Mouse (Mus musculus) neural tube, embryonic 12.5 days (tissue): ENCODE data around the gene Snx29. TPM values are rescaled to one million over a fixed set of nuclear protein-coding genes. Genes with fewer than 3 reads are reported as not detected.
A peak's percentile ranks its signal among the peaks of the same experiment; 100 is the strongest.

ENCODE experiments used
- ATAC-seq: fragments of 200-750 bp; cut with Nextera tagmentation; 2 replicates; pipeline ENCODE4 v1.8.0; 2017; ENCODE audit warnings: low read depth, mild to moderate bottlenecking, moderate TSS enrichment, moderate library complexity; ENCODE audit not compliant: low FRiP score
- H3K27ac ChIP-seq: fragments of 300-500 bp; sonication (generic); 2 replicates; pipeline ENCODE4 v1.5.1; 2016
- H3K27me3 ChIP-seq: fragments of 300-500 bp; sonication (generic); replicated peaks from 2 replicates; pipeline ENCODE4 v1.6.1; 2016; ENCODE audit warnings: mild to moderate bottlenecking
- H3K36me3 ChIP-seq: fragments of 300-500 bp; sonication (generic); 2 replicates; pipeline ENCODE4 v1.6.1; 2016; ENCODE audit warnings: mild to moderate bottlenecking
- H3K4me1 ChIP-seq: fragments of 300-500 bp; sonication (generic); 2 replicates; pipeline ENCODE4 v1.6.1; 2016
- H3K4me2 ChIP-seq: fragments of 300-500 bp; sonication (generic); replicated peaks from 2 replicates; pipeline ENCODE4 v1.6.1; 2016; ENCODE audit warnings: mild to moderate bottlenecking
- H3K4me3 ChIP-seq: fragments of 300-500 bp; sonication (generic); 2 replicates; pipeline ENCODE4 v1.5.1; 2016
- H3K9ac ChIP-seq: fragments of 300-500 bp; sonication (generic); 2 replicates; pipeline ENCODE4 v1.6.1; 2016; ENCODE audit warnings: mild to moderate bottlenecking
- H3K9me3 ChIP-seq: fragments of 300-500 bp; sonication (generic); 2 replicates; pipeline ENCODE4 v1.6.1; 2016; ENCODE audit warnings: mild to moderate bottlenecking
- WGBS: fragments of 180-500 bp; shearing (Covaris S2); methylation state at CpG from one replicate; pipeline ENCODE4 v1.1.7; 2016; 5-methylcytosine and 5-hydroxymethylcytosine counted together
- polyA plus RNA-seq: library from polyadenylated mRNA; unstranded; fragments of >200 nt; fragmentation: Nextera tagmentation; extraction: Ambion mirVana; gene quantifications from 2 replicates; pipeline ENCODE4 v1.2.1, GENCODE M21; 2016

The Snx29 gene
- polyA plus RNA-seq, 1 experiment from 2014 or later: 18.1 TPM

DNA sequence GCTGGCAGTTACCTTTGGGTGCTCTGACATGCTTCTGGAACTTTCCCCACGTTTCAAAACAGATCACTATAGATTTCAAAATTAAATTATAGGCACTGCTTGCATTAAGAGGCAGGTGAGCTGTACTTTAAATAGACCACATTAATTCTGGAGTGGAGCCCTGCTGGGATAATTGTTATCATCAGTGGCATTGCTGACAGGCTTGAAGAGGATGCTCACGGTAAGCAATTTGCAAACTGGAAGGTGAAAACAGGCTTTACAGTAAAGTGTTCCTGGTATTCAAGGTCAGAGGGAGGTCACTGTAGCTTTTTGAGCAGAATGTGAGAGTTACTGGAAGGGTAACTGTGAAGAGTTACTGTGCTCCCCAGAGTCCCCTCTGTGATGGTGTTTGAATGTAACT is 66.6 kb downstream of the Snx29 start:
- Histone ChIP-seq H3K9me3 (no peaks in the 10 kb centered on the region), H3K36me3 (no peaks in the 10 kb centered on the region), H3K27me3 (no peaks in the 10 kb centered on the region), H3K9ac (no peak overlapping the region), H3K4me3 (no peak overlapping the region), H3K27ac (no peak overlapping the region), H3K4me2 (no peak overlapping the region), H3K4me1 (no peaks in the 10 kb centered on the region)
- WGBS: 41% methylated on average over 2 of the region's 2 CpGs
- ATAC-seq: no peak

DNA sequence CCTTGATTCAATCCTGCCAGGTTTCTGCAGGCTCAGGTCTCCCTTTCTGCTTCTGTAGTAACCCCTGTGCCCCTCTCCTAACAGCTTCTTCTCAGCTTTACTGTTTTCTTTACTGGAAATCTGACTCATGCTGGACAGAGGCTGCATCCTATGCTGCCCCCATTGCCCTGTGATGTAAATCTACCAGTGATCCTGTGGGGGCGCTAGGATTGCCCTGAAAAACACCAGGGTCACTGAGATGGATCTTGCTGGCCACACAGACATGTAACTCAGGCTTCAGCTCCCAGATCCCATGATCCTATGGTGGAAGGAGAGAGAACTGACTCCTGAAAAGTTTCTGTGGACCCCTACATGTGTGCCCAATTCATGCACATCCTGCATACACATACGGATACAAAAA is 73.9 kb downstream of the Snx29 start:
- Histone ChIP-seq H3K27me3 (no peaks in the 10 kb centered on the region), H3K4me2 (no peak overlapping the region), H3K9me3 (no peaks in the 10 kb centered on the region), H3K27ac (no peak overlapping the region), H3K4me3 (no peak overlapping the region), H3K36me3 (peaks cover 4% of the 10 kb centered on the region; the same call in 1 of the 2 replicates), H3K9ac (no peak overlapping the region), H3K4me1 (no peaks in the 10 kb centered on the region)
- 61% methylated on average over 2 of the region's 2 CpGs for WGBS
- no peak for ATAC-seq

DNA sequence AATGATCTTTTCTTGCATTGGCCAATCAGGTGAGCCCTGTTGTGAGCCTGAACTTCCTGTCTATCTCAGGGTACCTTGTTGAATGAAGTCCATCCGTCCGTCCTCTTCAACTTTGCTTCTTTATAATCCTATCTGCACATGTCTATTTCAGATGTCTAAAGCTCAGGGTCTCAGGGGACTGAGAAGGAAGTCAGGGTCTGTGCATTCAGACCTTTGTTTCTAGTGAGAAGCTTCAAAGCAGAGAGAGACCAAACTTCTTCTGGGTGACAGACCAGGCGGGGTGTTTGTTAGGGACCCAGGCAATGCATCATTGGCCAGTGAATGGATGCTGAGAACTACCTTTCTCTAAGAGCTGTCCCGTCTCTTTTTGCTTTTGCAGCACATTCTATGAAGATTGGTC is 76.7 kb downstream of the Snx29 start:
- Histone ChIP-seq H3K4me3 (no peak overlapping the region), H3K4me2 (no peak overlapping the region), H3K4me1 (no peaks in the 10 kb centered on the region), H3K9ac (no peak overlapping the region), H3K36me3 (peaks cover 13% of the 10 kb centered on the region), H3K27ac (no peak overlapping the region), H3K9me3 (no peaks in the 10 kb centered on the region), H3K27me3 (no peaks in the 10 kb centered on the region)
- ATAC-seq: no peak
- WGBS: 88% methylated on average over 4 of the region's 4 CpGs

DNA sequence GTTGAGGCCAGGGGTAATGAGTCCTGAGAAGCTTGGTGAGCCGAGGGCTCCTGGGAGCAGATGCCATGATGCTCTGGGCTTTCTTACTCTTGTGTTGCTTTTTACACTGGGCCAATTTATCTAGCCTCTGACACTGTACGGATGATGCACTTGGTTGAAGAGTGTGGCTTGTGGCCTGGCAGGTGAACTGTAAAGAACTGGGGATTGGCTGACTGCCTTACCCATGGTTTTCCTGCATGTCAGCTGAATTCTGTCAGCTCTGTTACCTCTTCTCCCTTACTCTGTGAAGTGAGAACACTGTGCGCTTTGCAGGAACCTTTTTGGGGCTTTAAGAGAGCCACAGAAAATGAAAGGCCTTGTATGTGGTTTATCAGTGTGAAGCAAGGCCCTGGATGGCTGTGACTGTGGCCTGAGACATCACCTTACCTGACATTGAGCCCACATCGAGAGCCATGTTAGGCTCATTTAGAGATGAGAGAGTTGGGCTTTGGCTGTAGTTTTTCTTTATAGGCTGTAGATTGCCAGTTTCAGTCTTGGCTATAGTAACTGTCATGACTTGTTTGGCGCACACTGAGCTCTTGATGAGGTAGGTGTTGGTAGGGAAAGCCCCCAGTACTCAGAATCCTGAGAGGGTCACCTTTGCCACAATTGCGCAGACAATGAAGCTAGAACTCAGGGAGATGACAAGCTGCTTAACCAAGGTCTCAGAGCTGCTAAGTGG is 77.3 kb downstream of the Snx29 start:
- Histone ChIP-seq H3K9me3 (no peaks in the 10 kb centered on the region), H3K36me3 (peaks cover 13% of the 10 kb centered on the region), H3K9ac (no peak overlapping the region), H3K4me1 (no peaks in the 10 kb centered on the region), H3K4me2 (no peak overlapping the region), H3K27ac (no peak overlapping the region), H3K27me3 (no peaks in the 10 kb centered on the region), H3K4me3 (no peak overlapping the region)
- no peak for ATAC-seq
- 92% methylated on average over 6 of the region's 6 CpGs for WGBS

DNA sequence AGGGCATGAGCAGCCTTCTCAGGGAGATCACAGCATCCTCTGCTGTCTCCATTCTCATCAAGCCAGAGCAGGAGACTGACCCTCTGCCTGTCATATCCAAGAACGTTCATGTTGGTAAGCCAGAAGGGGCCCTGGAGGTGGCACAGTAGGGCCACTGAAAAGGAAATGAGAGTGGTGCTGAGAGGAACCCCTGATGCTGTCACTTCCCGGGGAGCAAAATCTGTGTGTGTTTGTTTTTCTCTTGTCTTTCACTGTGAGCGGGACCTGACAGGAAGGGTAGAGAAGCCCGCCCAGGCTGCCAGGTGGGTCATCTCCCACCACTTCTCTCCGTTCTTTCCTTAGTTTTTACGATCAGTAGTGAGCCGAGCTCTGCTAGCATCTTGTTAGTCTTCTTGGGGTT is 78.2 kb downstream of the Snx29 start:
- Histone ChIP-seq H3K9ac (no peak overlapping the region), H3K4me3 (no peak overlapping the region), H3K9me3 (no peaks in the 10 kb centered on the region), H3K4me1 (no peaks in the 10 kb centered on the region), H3K36me3 (peaks cover 13% of the 10 kb centered on the region), H3K4me2 (no peak overlapping the region), H3K27ac (no peak overlapping the region), H3K27me3 (no peaks in the 10 kb centered on the region)
- 67% methylated on average over 7 of the region's 7 CpGs for WGBS
- no peak for ATAC-seq

DNA sequence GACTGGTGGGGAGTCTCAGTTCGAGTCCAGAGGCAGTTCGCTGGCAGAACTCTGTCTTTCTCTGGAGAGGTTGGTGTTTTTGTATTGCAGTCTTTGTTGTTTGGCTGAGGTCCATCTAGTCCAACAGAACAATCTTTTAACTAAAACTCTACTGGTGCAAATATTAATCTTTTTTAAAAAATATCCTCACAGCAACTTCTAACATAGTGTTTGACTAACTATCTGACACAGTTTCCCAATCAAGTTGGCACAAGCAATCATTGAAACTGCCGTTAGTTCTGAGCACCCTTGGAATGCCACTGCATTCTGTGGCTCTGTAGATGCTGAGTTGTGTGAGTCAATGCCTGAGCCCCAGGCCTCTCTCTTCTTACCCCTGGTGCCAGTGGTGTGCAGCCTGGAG is 82.5 kb downstream of the Snx29 start:
- Histone ChIP-seq H3K4me1 (no peaks in the 10 kb centered on the region), H3K4me3 (no peak overlapping the region), H3K27ac (no peak overlapping the region), H3K9ac (no peak overlapping the region), H3K4me2 (no peak overlapping the region), H3K9me3 (no peaks in the 10 kb centered on the region), H3K27me3 (no peaks in the 10 kb centered on the region), H3K36me3 (peaks cover 13% of the 10 kb centered on the region)
- 91% methylated on average over 3 of the region's 3 CpGs for WGBS
- ATAC-seq: no peak

DNA sequence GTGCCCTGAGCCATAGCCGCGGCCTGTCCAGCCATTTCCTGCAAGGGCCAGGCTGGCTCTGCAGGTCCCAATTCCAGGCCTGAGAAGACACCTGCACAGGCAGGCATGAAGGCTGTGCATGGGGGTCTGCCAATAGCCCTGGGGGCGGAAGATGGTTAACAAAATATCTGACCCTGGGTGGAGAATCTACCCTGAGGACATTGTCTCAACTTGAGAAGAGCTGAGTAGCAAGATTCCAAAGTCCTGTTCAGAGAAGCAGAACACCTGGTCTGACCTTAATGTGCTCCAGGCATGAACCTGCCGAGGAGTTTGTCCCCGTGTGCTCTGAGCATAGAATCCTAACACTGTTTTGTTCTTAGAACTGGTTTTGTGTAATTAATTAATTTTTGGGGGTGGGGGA is 83.5 kb downstream of the Snx29 start:
- no peak for ATAC-seq
- Histone ChIP-seq H3K27me3 (no peaks in the 10 kb centered on the region), H3K27ac (no peak overlapping the region), H3K4me1 (no peaks in the 10 kb centered on the region), H3K9ac (no peak overlapping the region), H3K4me2 (no peak overlapping the region), H3K9me3 (no peaks in the 10 kb centered on the region), H3K36me3 (peaks cover 9% of the 10 kb centered on the region), H3K4me3 (no peak overlapping the region)
- WGBS: 91% methylated on average over 5 of the region's 5 CpGs

DNA sequence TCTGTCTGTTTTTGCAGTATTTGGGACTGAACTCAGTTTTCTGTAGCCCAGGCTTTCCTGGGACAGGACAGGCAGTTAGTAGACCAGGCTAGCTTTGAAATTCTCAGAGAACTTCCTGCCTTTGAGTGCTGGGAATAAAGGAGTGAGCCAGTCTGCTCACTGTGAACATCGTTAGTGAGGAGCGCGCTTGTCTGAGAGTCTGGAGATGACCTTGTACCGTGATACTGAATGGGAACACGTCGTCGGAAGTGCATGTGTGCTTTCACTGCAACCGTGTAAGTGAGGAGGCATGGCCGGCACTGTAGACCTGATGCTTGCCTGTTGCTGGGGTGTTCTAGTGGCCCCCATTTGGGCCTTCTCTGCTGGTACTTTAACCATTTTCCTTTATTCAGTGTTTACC is 83.9 kb downstream of the Snx29 start:
- peaks cover 9% of the 10 kb centered on the region for H3K36me3 ChIP-seq
- no peak overlapping the region for H3K4me3 ChIP-seq
- H3K9me3 ChIP-seq: no peaks in the 10 kb centered on the region
- no peak overlapping the region for H3K27ac ChIP-seq
- H3K4me2 ChIP-seq: no peak overlapping the region
- no peak for ATAC-seq
- H3K27me3 ChIP-seq: no peaks in the 10 kb centered on the region
- no peak overlapping the region for H3K9ac ChIP-seq
- H3K4me1 ChIP-seq: no peaks in the 10 kb centered on the region
- 89% methylated on average over 9 of the region's 9 CpGs for WGBS

DNA sequence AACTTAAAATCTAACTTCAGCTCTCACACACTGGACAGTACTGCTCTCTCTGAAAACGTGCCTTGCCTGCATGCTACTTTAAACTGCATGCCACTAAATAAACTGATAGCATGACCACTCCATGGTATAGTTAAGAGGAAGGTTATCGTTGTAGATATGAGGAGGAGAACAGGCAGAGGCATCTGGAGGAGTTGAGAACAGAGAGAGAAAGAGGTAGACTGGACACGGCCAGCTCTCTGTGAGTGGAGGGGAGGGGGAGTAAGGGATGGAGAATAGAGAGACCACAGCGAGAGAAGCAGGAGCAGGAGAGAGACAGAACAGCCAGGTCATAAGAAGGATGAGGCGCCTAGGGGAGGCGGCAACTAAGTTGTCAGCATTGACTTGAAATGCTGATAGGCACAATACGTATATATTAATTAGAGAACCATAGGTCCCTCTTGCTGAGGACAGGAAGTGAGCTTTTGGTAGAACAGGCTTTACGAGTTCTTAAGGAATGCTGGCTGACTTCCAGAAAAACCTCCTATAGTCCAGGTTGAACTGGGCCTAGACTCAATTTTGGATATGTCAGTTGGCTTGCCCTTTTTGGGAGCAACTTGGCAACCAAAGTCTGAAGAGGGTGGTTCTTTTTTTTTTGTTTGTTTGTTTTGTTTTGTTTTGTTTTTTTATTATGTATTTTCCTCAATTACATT is 85.4 kb downstream of the Snx29 start:
- no peaks in the 10 kb centered on the region for H3K4me1 ChIP-seq
- no peak overlapping the region for H3K9ac ChIP-seq
- 87% methylated on average over 8 of the region's 8 CpGs for WGBS
- H3K36me3 ChIP-seq: peaks cover 9% of the 10 kb centered on the region
- H3K9me3 ChIP-seq: no peaks in the 10 kb centered on the region
- H3K4me3 ChIP-seq: no peak overlapping the region
- no peak for ATAC-seq
- H3K4me2 ChIP-seq: no peak overlapping the region
- no peaks in the 10 kb centered on the region for H3K27me3 ChIP-seq
- no peak overlapping the region for H3K27ac ChIP-seq

DNA sequence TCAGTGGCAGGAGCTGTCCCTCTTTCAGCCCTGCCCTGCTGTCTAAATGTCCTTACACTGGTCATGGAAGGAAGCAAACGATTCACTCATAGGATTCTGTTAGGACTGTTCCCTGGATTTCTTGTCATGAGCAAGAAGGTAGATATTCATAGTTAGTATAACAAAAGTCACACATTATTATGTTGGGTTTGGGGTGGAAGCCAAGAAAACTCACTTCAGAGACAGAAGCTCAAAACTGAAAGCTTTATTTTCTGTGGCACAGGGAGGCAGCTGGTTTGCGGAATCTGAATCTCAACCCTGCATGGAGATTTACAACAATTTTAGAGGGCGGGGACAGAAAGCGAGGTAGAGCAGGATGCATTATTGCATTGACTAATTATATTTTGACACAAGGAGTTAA is 86.0 kb downstream of the Snx29 start:
- no peaks in the 10 kb centered on the region for H3K27me3 ChIP-seq

DNA sequence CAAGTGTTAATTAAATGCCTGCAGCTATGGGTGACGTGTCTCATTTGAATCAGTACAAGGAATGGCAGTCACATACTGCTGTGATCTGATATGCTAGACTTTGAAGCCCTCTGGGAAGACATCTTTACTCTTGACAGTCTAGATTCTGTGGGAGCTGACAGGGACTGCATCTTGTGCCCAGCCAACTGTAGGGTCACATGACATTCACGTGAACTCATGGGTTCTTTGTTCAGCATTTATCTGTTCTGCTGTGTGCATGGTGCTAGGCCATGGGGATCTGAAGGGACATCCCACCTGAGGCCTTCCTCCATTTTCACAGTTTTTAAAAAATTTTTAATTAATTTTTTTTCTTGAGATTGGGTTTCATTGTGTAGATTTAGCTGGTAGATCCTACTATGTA is 91.9 kb downstream of the Snx29 start:
- 88% methylated on average over 2 of the region's 2 CpGs for WGBS
- Histone ChIP-seq H3K9ac (no peak overlapping the region), H3K27ac (no peak overlapping the region), H3K4me1 (no peaks in the 10 kb centered on the region), H3K4me2 (no peak overlapping the region), H3K36me3 (peaks cover 4% of the 10 kb centered on the region; the same call in 1 of the 2 replicates), H3K27me3 (no peaks in the 10 kb centered on the region), H3K4me3 (no peak overlapping the region), H3K9me3 (no peaks in the 10 kb centered on the region)
- no peak for ATAC-seq

More for the DNA sequence above, 86.0 kb downstream of the Snx29 start:
- Histone ChIP-seq H3K36me3 (peaks cover 3% of the 10 kb centered on the region), H3K4me2 (no peak overlapping the region), H3K4me1 (no peaks in the 10 kb centered on the region), H3K4me3 (no peak overlapping the region), H3K9ac (no peak overlapping the region), H3K27ac (no peak overlapping the region), H3K9me3 (no peaks in the 10 kb centered on the region)
- WGBS: 91% methylated on average over 4 of the region's 4 CpGs
- ATAC-seq: no peak

DNA sequence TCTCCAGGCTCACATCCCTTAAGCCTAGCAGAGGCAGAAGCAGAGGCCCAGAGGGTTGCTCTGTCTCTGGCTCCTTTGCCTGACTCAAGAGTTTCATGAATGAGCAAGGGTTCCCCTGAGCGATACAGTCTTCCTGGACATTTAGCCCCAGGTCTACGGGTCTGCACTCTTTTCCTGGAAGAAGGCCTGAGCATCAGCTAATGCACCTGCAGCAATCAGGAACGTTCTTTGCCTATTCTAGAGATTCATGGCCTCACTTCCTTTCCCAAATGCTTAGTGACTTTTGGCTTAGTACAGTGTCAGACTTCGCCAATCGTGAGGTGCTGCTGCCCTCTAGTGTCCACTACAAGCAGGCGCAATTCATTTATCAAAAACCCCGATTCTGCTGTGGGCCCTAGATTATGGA is 95.5 kb downstream of the Snx29 start:
- no peak overlapping the region for H3K27ac ChIP-seq
- no peak overlapping the region for H3K4me2 ChIP-seq
- H3K36me3 ChIP-seq: peaks cover 17% of the 10 kb centered on the region
- H3K9me3 ChIP-seq: no peaks in the 10 kb centered on the region
- H3K4me3 ChIP-seq: no peak overlapping the region
- no peak overlapping the region for H3K9ac ChIP-seq
- 21% methylated on average over 7 of the region's 7 CpGs for WGBS
- no peaks in the 10 kb centered on the region for H3K4me1 ChIP-seq
- ATAC-seq: peak; percentile 58; the same call in 1 of the 2 replicates
- H3K27me3 ChIP-seq: no peaks in the 10 kb centered on the region
